Mouse (Mus musculus) heart, embryonic 13.5 days (tissue): ENCODE data around the gene Pde4dip. TPM values are rescaled to one million over a fixed set of nuclear protein-coding genes. Genes with fewer than 3 reads are reported as not detected.

ENCODE experiments used
- ATAC-seq: fragments of 200-750 bp; cut with Nextera tagmentation; 2 replicates; pipeline ENCODE4 v1.8.0; 2017; ENCODE audit warnings: moderate TSS enrichment; ENCODE audit not compliant: insufficient number of reproducible peaks, low FRiP score, low TSS enrichment; ENCODE audit errors: extremely low read depth
- H3K27ac ChIP-seq: fragments of 300-500 bp; sonication (generic); replicated peaks from 2 replicates; pipeline ENCODE4 v1.5.1; 2015; ENCODE audit warnings: moderate library complexity, mild to moderate bottlenecking, inconsistent platforms
- H3K27me3 ChIP-seq: fragments of 300-500 bp; sonication (generic); replicated peaks from 2 replicates; pipeline ENCODE4 v1.6.1; 2015; ENCODE audit warnings: mild to moderate bottlenecking, inconsistent platforms
- H3K36me3 ChIP-seq: fragments of 300-500 bp; sonication (generic); 2 replicates; pipeline ENCODE4 v1.6.1; 2015; ENCODE audit warnings: mild to moderate bottlenecking, inconsistent platforms
- H3K4me1 ChIP-seq: fragments of 300-500 bp; sonication (generic); 2 replicates; pipeline ENCODE4 v1.6.1; 2015; ENCODE audit warnings: inconsistent platforms
- H3K4me2 ChIP-seq: fragments of 300-500 bp; sonication (generic); 2 replicates; pipeline ENCODE4 v1.6.1; 2015; ENCODE audit warnings: inconsistent platforms, mild to moderate bottlenecking, moderate library complexity
- H3K4me3 ChIP-seq: fragments of 300-500 bp; sonication (generic); 2 replicates; pipeline ENCODE4 v1.5.1; 2015; ENCODE audit warnings: moderate library complexity, mild to moderate bottlenecking, inconsistent platforms
- H3K9ac ChIP-seq: fragments of 300-500 bp; sonication (generic); 2 replicates; pipeline ENCODE4 v1.6.1; 2015; ENCODE audit warnings: inconsistent platforms, mild to moderate bottlenecking, moderate library complexity
- H3K9me3 ChIP-seq: fragments of 300-500 bp; sonication (generic); 2 replicates; pipeline ENCODE4 v1.6.1; 2016; ENCODE audit warnings: inconsistent platforms
- WGBS: fragments of 180-500 bp; shearing (Covaris S2); methylation state at CpG from one replicate; pipeline ENCODE4 v1.1.7; 2015; ENCODE audit warnings: mixed read lengths; 5-methylcytosine and 5-hydroxymethylcytosine counted together
- polyA plus RNA-seq: library from polyadenylated mRNA; unstranded; fragments of >200 nt; fragmentation: Nextera tagmentation; extraction: Ambion mirVana; gene quantifications from 2 replicates; pipeline ENCODE4 v1.2.1, GENCODE M21; 2015

The Pde4dip gene
- polyA plus RNA-seq, 1 experiment from 2014 or later = 68.2 TPM

GRCm38 (mm10) chr3:97898381-97898780 is 9.9 kb upstream of the Pde4dip start:
- Histone ChIP-seq H3K9me3 (no peaks in the 10 kb centered on the region), H3K4me2 (no peak overlapping the region), H3K9ac (no peak overlapping the region), H3K4me3 (no peak overlapping the region), H3K27me3 (peaks cover 5% of the 10 kb centered on the region; the same call in 1 of the 2 replicates), H3K4me1 (peaks cover 25% of the 10 kb centered on the region), H3K36me3 (no peaks in the 10 kb centered on the region), H3K27ac (no peak overlapping the region)
- WGBS = 58% methylated on average over 3 of the region's 3 CpGs
- ATAC-seq = no peak

GRCm38 (mm10) chr3:97894695-97895094 is 6.2 kb upstream of the Pde4dip start:
- no peak overlapping the region for H3K4me3 ChIP-seq
- no peak overlapping the region for H3K9ac ChIP-seq
- 50% methylated on average over 6 of the region's 6 CpGs for WGBS
- H3K4me2 ChIP-seq = no peak overlapping the region
- H3K4me1 ChIP-seq = no peaks in the 10 kb centered on the region
- H3K27me3 ChIP-seq = peaks cover 36% of the 10 kb centered on the region
- no peak for ATAC-seq
- no peaks in the 10 kb centered on the region for H3K9me3 ChIP-seq
- H3K27ac ChIP-seq = no peak overlapping the region
- no peaks in the 10 kb centered on the region for H3K36me3 ChIP-seq

GRCm38 (mm10) chr3:97890205-97890604 is 1.7 kb upstream of the Pde4dip start:
- Histone ChIP-seq H3K36me3 (no peaks in the 10 kb centered on the region), H3K27me3 (peaks cover 68% of the 10 kb centered on the region), H3K9ac (no peak overlapping the region), H3K4me2 (no peak overlapping the region), H3K9me3 (no peaks in the 10 kb centered on the region), H3K4me3 (no peak overlapping the region), H3K27ac (no peak overlapping the region), H3K4me1 (peaks cover 8% of the 10 kb centered on the region)
- 14% methylated on average over 6 of the region's 6 CpGs for WGBS
- no peak for ATAC-seq

GRCm38 (mm10) chr3:97887785-97888167 is 731 bp downstream of the Pde4dip start:
- Histone ChIP-seq H3K4me2 (peak overlapping the region; percentile 94), H3K9me3 (no peaks in the 10 kb centered on the region), H3K4me1 (peaks cover 8% of the 10 kb centered on the region), H3K27ac (no peak overlapping the region), H3K9ac (no peak overlapping the region), H3K27me3 (peaks cover 63% of the 10 kb centered on the region), H3K36me3 (no peaks in the 10 kb centered on the region), H3K4me3 (peak overlapping the region; percentile 57)
- 73% methylated on average over 5 of the region's 5 CpGs for WGBS
- ATAC-seq = no peak

GRCm38 (mm10) chr3:97881576-97881975 is 6.9 kb downstream of the Pde4dip start:
- no peak overlapping the region for H3K4me3 ChIP-seq
- H3K36me3 ChIP-seq = no peaks in the 10 kb centered on the region
- peaks cover 3% of the 10 kb centered on the region for H3K4me1 ChIP-seq
- no peaks in the 10 kb centered on the region for H3K9me3 ChIP-seq
- no peak overlapping the region for H3K9ac ChIP-seq
- H3K4me2 ChIP-seq = no peak overlapping the region
- ATAC-seq = no peak
- H3K27me3 ChIP-seq = peaks cover 8% of the 10 kb centered on the region
- WGBS = 93% methylated on average over 5 of the region's 5 CpGs
- H3K27ac ChIP-seq = no peak overlapping the region

GRCm38 (mm10) chr3:97879222-97879621 is 9.3 kb downstream of the Pde4dip start:
- no peak overlapping the region for H3K9ac ChIP-seq
- no peak overlapping the region for H3K4me3 ChIP-seq
- H3K36me3 ChIP-seq = no peaks in the 10 kb centered on the region
- H3K27ac ChIP-seq = no peak overlapping the region
- no peak overlapping the region for H3K4me2 ChIP-seq
- 15% methylated on average over 5 of the region's 5 CpGs for WGBS
- no peak for ATAC-seq
- peaks cover 6% of the 10 kb centered on the region for H3K4me1 ChIP-seq
- no peaks in the 10 kb centered on the region for H3K9me3 ChIP-seq
- H3K27me3 ChIP-seq = no peaks in the 10 kb centered on the region

- H3K4me3 ChIP-seq = no peak overlapping the region
- 50% methylated on average over 8 of the region's 8 CpGs for WGBS
- H3K27ac ChIP-seq = no peak overlapping the region
- H3K9ac ChIP-seq = no peak overlapping the region
- H3K4me1 ChIP-seq = peaks cover 10% of the 10 kb centered on the region
- H3K36me3 ChIP-seq = no peaks in the 10 kb centered on the region
- no peaks in the 10 kb centered on the region for H3K9me3 ChIP-seq
- H3K4me2 ChIP-seq = no peak overlapping the region
- H3K27me3 ChIP-seq = no peaks in the 10 kb centered on the region
- no peak for ATAC-seq
Measured at GRCm38 (mm10) chr3:97876259-97876658, 12.2 kb downstream of the Pde4dip start.

- Histone ChIP-seq H3K27ac (no peak overlapping the region), H3K4me2 (no peak overlapping the region), H3K4me3 (no peak overlapping the region), H3K9me3 (no peaks in the 10 kb centered on the region), H3K36me3 (no peaks in the 10 kb centered on the region), H3K4me1 (peaks cover 15% of the 10 kb centered on the region), H3K27me3 (no peaks in the 10 kb centered on the region), H3K9ac (no peak overlapping the region)
- 29% methylated on average over 5 of the region's 5 CpGs for WGBS
- no peak for ATAC-seq
Measured at GRCm38 (mm10) chr3:97874777-97875176, 13.7 kb downstream of the Pde4dip start.

GRCm38 (mm10) chr3:97869730-97870129 is 18.8 kb downstream of the Pde4dip start:
- 37% methylated on average over 4 of the region's 4 CpGs for WGBS
- ATAC-seq = peak; percentile 24; the same call in 1 of the 2 replicates
- H3K4me2 ChIP-seq = peak overlapping the region; percentile 88
- H3K4me1 ChIP-seq = peaks cover 48% of the 10 kb centered on the region
- H3K36me3 ChIP-seq = no peaks in the 10 kb centered on the region
- peak overlapping the region; percentile 8; the same call in 1 of the 2 replicates for H3K4me3 ChIP-seq
- H3K9ac ChIP-seq = peak overlapping the region; percentile 62
- H3K9me3 ChIP-seq = no peaks in the 10 kb centered on the region
- peaks cover 13% of the 10 kb centered on the region for H3K27me3 ChIP-seq
- peak overlapping the region; percentile 98 for H3K27ac ChIP-seq

- no peak for ATAC-seq
- Histone ChIP-seq H3K9me3 (no peaks in the 10 kb centered on the region), H3K4me2 (peak overlapping the region; percentile 88), H3K27ac (peak overlapping the region; percentile 98), H3K9ac (peak overlapping the region; percentile 62), H3K4me3 (no peak overlapping the region), H3K4me1 (peaks cover 48% of the 10 kb centered on the region), H3K27me3 (peaks cover 13% of the 10 kb centered on the region), H3K36me3 (no peaks in the 10 kb centered on the region)
- WGBS = 37% methylated on average over 5 of the region's 5 CpGs
Measured at GRCm38 (mm10) chr3:97868733-97869132, 19.8 kb downstream of the Pde4dip start.

- peaks cover 13% of the 10 kb centered on the region for H3K27me3 ChIP-seq
- H3K9ac ChIP-seq = peak overlapping the region; percentile 96
- peak overlapping the region; percentile 82 for H3K4me3 ChIP-seq
- peak overlapping the region; percentile 98 for H3K27ac ChIP-seq
- no peaks in the 10 kb centered on the region for H3K36me3 ChIP-seq
- ATAC-seq = peak; percentile 74
- peak overlapping the region; percentile 88 for H3K4me2 ChIP-seq
- WGBS = 2% methylated on average over 42 of the region's 42 CpGs
- peaks cover 48% of the 10 kb centered on the region for H3K4me1 ChIP-seq
- no peaks in the 10 kb centered on the region for H3K9me3 ChIP-seq
Measured at GRCm38 (mm10) chr3:97868024-97868689, 20.4 kb downstream of the Pde4dip start.
